Mouse (Mus musculus) retina, adult 2 months (tissue): Measurements from ENCODE around the gene Syk.

Source experiments
- DNase-seq: peaks from one replicate; pipeline ENCODE4 v3.0.0-alpha.2; 2012; ENCODE audit warnings: low read depth, low spot score

The Syk gene

DNA sequence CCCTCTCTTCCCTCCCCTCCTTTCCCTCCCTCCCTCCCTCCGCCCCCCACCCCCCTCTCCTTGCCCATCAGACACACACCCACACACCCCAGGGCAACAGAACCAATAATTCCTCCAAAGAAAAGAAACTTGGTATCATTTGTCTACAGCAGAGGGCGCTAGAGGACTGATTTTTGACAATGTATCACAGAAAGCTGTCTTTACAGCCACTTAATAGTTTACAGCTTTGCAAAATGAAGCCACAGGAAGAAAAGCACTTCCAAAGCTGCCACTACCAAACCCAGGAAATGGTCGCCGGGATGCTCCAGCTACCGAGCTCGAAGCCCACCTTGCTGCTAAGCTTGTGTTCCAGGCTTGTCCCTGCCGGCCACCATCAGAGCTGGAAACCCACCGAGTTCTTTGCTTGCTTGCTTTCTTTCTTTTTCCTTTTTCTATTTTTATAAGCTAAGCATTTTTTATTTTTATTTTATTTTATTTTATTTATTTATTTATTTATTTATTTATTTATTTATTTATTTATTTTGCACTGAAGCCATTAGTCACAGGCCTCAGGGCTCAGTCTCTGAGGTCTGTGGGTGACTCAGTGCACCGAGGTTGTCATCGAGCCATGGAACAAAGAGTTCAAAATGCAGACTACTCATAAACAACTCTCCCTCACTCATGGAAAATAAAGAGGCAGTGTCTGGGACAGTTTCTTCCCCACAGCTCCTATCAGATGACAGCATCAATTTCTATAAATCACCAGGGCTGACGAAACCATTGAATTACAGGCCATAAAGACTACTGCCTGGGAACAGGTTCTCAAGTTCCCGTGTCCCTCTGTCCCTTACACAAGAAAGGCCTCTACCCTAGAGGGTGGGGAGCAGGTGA, 68.6 kb downstream of the Syk start:
- peak; percentile 41 for DNase-seq

DNA sequence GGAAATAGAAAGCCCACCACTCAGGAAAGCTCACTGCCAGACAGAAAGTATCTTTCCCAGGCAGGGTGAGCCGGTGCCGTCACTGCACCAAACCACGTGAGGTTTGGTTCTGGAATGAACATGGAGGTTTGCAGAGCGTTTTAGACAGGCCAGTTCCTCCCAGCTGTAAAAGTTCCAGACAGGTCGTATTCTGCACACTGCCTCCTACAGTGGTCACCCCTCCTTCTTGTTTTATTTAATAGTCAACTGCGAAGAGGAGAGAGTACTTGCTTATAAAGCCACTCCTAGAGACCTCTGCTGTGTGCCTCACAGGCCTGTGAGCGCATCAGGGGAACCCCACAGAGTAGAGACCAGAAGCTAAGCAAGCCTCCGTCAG, 69.3 kb downstream of the Syk start:
- DNase-seq, result no peak

DNA sequence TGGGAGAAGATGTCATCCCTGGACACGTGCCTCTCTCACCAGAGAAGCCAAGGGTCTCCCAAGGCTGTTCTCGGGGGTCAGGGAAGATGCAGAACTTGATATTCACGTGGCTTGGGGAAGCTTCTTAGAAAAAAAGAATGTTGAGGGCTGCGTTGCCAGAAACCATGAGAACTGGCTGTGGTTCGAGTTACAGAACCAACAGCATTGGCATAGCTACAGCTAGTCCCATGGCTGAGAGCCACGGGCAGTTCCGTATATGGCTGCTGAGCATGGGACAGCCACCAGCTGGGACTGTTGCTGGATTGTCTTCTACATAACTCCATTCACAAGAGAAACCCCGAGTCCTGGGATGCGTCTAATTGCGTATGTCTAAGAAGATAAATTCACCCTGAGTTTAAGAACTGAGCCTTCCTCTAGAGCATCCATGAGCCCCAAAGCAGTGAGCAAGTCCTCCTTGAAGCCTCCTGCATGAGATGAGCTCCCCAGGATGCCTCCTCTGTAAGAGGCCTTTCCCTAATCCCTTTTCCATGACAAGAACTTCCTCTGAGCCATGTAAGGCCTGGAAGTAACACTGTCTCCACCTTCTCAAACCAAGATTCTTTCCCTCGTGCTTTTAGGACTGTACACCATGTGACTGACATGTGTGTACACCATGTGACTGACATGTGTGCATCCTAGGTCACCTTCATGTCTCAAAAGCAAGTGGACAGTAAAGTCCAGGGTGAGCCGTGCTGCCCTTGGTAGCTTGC, 71.3 kb downstream of the Syk start:
- DNase-seq, result no peak

DNA sequence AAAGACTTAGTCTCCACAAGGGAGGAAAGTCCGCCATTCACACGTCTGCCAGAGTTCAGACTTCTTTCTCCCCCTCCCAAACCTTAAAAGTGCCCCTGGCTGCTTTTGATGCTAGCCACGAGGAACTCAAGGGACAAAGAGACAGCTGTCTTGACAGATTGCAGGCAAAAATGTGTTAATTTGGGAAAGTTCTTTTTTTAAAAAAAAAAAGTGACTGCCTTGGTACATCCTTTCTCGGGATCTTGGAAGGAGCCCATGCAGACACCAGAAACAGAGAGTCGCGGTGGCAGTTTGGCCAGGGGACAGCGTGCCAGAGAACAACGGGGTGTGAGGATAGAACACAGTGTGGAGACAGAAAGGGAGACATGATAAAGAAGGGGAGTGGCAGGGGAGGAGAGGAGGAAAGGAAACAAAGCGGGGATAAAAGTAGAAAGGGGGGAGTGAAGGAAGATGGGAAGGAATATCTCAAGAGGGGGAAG, 71.9 kb downstream of the Syk start:
- DNase-seq, result no peak

DNA sequence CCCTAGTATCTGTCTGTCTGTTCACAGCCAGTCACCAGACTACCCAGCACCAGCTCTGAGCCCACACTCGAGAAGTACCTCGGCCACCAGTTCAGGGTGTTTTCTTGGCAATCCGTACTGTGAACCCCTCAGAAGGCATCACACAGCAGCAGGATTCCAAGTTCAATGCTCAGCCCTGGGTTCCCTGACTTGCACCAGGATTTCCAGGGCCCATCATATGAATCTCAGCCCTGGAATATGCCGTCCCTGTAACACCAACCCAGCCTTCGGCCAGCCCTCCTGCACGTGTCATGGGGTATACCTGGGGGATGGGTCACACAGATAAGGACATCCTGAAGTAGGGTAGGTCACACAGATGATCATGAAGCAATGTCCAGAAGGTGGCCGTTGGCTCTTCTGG, 75.0 kb downstream of the Syk start:
- DNase-seq, result no peak

DNA sequence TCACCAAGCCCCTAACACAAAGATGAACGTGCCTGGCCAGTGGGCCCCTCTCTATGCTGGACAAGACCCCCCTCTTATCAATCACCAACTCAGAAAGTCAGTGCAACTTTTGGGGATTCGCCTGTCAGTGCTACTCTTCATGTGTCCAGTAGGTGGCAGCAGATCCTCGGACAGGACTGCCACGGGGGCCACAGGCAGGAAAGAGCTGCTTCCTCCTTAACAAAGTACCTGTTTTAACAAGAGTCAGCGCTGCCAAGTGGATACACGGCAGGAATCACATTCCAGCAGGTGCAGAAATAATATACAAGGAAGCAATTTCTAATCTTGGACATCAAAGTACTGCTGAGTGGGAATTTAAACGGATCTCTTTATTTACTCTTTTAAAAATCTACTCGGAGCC, 75.5 kb downstream of the Syk start:
- peak; percentile 18 for DNase-seq

DNA sequence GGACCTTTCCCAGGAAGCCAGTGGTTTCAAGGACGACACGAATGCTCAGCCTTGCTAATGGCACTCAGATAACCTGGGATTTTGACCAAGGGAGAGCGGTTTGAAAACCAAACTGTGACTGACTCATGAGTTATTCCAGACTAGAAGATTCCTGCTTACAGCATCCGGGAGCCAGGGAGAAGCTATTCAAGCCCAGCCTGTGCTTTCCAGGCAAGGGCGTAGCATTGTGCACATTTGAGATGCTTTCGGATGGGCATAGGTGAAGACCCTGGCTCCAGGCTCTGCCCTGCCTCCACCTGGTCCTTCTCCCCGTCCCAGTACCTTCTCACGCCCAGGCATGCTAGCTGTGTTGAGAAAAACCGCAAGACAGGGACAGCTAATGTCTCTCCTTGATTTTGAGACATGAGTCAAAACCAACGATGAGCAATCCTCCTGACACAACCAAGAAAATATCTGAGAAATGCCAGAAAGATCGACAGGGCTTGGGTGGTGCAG, 76.2 kb downstream of the Syk start:
- DNase-seq, result no peak

DNA sequence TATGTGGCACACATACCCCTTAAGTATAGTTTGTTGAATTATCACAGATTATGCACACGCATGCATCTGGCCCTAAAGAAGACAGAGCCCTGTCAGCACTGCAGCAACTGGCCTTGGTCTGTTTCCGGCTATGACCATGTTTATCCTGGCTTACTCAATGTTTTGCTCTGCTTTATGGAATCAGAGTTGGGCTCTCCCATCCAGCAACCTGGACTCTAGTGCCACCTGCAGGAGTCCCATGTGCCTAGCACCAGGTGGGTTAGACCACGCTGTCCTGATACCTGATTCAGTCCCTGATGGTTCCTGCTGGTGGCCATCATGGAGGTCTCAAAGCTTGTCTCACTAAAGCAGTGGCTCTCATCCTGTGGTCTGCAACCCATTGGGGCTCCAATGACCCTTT, 86.9 kb downstream of the Syk start:
- no peak for DNase-seq

DNA sequence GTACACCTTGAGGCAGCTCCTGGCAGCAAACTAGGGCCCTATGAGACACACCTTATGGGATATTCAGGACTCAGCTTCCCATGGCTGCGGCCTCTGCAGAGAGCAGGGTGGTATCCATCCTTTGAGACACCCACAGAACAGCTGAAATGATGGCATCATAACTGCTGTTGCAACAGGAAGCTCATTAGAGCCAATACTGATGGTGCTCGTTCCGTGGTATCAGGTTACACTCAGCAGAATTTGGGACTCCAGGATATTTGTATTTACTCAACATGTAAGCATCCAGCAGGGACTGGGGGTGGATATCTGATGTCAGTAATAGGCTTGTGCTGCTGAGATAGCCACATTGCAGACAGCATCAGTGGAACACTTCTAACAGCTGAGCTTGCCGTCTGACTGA, 90.3 kb downstream of the Syk start:
- no peak for DNase-seq

DNA sequence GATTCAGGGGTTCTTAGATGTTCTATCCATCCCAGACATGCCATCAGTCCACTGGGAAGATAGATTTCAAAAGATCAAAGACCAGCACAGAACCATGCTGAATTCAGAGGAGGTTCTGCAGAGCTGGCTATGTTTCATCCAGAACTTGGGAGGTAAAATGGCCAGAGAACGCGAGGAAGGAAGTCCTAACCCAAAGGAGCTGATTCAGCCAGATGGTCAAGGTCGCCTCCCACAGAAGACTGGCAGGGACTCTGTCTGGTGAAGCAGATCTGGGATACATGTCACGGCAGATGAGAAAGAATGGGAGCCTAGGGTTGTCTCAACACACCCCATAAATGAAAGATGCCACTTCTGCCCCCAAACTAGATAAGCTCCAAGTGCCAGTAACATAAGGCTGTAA, 90.9 kb downstream of the Syk start:
- no peak for DNase-seq

DNA sequence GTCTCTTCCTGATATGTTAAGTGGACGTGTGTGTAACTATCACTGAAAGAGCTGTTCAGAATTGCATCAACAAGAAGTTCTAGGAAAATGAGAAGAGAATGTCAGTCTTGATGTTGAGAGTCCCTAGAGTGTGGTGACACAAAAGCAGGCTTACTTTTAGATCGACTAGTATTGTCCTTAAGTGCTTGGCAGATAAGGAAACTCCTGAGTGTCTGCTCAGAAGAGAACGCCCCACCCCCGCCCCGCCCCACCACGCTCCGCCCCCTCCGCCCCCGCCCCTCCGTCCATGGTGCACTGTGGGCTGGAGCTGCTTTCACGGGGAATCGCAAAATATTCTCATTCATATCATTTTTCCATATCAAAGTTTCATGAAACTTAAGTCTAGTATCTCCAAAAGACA, 91.9 kb downstream of the Syk start:
- DNase-seq, result no peak

DNA sequence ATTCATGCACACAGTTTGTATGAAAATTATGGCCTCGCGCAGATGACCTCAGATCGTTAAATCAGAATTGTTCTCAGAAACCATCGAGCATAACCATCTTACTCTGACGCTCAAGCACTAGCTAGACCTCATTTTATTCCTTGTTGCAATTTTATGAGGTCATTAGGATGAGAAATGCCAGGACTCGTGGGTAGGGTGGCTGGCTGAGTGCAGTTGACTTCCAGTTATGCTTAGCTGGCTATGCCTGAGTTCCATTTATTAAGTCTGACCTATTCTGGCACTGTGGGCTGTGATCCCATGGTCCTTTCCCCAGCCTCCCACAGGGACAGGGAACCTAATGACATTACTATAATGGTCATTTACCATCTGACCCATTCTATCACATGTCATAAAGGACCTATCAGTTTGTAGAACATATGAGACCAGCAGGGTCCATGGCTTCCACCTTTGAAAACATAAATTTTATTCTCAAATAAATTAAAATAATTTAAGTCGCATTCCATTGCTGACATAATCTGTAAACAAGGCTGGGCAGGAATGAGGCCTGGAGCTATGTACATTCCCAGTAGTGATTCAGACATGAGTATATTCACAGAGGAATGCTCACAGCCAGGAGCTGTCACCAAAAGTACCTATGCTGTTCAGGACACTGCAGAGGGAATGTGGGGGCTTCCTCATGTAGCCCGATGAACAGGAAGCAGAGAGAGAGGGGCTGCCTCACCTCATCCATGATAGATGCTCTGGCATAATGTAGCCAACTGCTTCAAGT, 92.7 kb downstream of the Syk start:
- DNase-seq, result no peak

DNA sequence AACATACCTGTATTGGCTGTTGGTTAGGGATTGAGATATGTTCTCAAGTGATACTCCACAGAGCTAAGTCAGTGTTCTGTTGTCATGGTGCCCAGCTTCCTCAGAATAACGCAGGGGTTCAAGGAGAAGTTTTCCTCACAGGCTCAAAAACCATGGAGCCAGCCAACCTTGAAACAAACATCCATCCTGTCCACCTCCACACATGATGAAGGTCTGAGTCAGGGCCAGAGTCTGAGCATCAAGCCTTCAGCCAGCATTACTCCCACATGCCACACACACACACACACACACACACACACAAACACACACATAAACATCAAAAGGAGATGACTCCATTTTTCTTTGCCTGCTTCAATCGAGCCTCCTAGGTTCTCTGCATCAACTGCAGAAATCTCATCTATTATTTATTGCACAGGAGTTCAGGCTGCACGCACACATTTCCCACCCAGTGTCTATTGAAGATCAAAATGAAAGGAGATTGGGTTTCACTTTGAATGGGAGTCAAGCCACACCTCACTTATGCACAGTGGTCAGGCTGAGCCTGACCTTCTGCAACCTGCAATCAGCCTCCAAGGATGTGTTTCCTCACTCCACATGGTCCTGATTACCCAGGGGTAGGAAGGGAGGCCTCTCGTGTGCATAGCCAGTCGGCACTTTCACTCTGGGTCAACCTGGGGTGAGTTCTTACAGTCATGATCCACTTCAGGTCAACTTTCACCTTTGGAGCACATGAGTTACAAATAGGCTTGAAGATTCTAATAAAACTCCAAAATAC, 93.9 kb downstream of the Syk start:
- DNase-seq, result no peak

DNA sequence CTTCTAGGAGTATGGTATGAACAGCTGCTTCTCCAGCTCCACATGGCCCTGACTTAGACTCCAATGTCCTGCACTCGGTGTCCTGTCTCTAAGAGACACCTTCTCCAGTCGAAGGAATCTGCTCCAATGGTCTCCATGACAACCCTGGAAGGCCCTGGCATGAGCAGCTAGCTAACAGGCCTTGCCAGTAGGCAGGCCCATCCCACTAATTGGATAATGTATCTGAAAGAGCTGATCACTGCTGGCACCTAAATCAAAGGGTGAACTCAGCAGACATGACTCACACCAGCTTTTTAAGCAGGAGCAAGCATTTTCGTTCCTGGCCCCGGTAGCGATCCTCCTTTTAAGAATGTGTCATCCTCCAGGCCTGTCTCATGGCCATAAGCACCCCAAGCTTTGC, 96.9 kb downstream of the Syk start:
- no peak for DNase-seq

DNA sequence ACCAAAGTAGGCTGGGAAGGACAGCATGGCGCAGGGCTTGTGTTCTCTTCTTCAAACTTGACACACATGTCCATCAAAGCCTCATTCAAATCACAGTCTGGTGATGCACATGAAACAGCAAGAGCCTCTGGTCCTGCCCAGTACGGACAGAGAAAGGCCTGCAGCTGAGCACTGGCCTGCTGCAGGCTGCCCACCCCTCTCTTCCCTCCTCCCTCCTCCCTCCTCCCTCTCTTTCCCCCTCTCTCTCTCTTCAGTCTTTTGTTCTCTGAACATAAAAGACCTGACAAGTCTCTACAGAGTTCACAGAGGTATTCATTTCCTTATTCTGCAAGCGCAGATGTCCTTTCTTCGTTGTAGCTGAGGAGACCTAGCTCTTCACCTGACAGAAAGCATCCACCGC, 99.1 kb downstream of the Syk start:
- no peak for DNase-seq

DNA sequence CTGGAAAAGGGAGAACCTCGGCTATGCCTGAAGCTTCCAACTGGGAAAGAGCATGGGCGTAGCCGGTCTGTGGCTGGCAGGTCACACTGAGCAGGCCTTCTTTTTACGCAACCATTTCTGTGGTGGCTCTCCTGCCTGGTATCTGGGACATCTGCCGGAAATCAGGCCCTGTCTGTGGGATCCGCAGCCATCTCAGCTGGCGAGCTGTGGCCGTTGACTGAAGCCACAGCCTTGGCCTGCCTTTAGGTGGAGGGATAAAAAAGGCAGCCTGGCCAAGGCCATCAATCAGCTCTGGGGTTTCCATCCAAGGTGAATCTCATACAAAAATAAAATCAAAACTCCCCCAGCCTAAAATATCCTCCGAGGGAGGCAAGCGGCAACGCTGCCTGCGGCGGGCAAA, 107.5 kb downstream of the Syk start:
- no peak for DNase-seq

DNA sequence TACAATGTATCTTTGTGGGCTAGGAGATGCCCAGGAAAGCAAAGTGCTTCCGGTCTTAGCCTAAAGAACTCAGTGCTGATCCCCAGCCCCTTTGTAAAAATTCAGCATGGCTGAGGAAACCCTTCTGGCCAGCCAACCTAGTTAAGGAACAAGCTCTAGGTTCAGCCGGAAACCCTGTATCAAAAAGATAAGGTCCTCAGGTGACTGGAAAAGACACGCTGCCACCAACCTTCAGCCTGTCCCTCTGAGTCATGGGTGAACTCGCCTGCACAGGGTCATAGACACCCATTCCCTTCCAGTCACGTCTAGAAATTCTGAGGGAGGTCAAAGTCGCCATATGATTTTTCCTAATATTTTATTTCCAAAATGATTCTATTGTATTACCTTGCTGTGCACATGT, 109.3 kb downstream of the Syk start:
- no peak for DNase-seq

DNA sequence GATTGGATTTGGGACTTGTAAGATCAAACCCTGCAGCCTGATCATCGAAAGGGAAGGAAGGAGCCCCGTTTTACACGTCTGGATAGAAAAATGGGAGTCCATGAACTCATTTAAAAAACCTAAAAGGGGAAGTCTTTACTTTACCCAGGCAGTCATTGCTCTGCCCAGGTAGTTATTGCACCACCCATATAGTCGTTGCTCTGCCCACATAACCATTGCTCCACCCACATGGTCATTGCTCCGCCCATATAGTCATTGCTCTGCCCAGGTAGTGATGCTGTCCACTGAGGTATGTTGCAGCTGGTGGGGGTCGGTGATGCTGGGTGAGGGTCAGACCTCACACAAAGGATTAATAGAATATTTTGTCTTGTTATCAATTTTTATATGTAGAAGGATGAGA, 111.9 kb downstream of the Syk start:
- no peak for DNase-seq
